Comparison of ENCODE assay signal across 9 mouse cellular contexts in the genomic region with DNA sequence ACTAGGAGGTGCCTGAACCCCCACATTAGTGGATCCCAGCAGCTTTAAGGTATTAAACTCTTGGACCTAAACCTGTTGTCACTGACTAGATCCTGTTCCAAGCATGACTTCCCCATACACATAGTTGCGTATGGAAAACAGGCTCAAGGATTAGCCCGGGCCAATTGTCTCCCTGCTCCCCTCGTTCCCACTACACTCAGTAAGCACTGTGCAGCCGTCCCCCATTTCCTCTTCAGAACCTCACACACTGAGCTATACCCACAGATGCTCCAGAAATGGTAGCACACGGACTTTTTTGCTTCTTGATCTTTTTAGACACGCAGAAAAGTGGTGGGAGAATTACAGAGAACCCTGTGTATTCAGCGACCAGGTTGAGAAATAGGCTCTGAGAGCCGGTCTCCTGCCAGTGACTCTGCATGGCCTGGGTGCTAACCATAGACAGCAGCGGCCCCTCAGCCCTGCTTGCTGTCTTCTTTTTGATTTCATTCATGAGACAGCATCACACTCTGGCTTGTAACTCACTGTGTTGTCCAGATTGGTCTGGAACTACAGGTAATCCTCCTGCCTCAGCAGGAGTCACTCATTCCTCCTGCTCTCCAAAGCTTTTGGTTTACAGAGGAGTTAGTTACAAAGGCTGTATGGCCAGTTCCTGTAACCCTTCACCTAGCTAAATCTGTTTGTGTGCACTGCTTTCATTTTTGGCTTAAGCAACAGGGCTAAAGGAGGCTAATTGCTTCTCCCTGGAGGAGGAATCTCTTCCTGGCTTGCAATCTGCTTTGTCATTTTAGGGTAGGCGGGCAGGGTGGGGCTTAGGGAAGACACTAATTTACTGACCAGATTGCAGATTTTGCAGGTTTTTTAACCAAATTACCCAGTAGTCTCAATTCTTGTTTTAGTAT. TPM values are rescaled to one million over a fixed set of nuclear protein-coding genes. Genes with fewer than 3 reads are reported as not detected.
A peak's percentile ranks its signal among the peaks of the same experiment; 100 is the strongest.
DNase-seq lines count a peak whose midpoint lies in the region; ATAC-seq lines count a peak whose summit lies in the region.
"Had no signal": no experiment of that assay in that cellular context is flagged by ENCODE, and none has a peak within 500 bp of the region (broad histone marks: within the 10 kb centered on the region; RNA-seq: fewer than 3 reads in every experiment).

No protein-coding gene starts in this region.

- H3K4me2 ChIP-seq in neural tube, embryonic 13.5 days = no peak overlapping the region
- no peak overlapping the region for H3K4me2 ChIP-seq in hindbrain, embryonic 16.5 days (ENCODE audit: low read length)

- intact Hi-C loops in heart, postnatal 36 days (cut with DNase I) = loop anchor here (2.0 kb wide), 1 partner anchor 38 kb away; no protein-coding TSS in a partner anchor

- no peak overlapping the region for H3K9ac ChIP-seq in neural tube, embryonic 13.5 days
- H3K9ac ChIP-seq in hindbrain, embryonic 16.5 days (ENCODE audit: low read depth, low read length) = no peak overlapping the region

- 81% methylated on average over 10 of the region's 10 CpGs for WGBS in neural tube, embryonic 13.5 days
- 80% methylated on average over 10 of the region's 10 CpGs for WGBS in hindbrain, embryonic 16.5 days

- DNase-seq in heart, adult 18-20 months = peak; percentile 72 to 87
- no peak for DNase-seq in heart, postnatal 36 days
- DNase-seq in neural tube, embryonic 10.5 days (ENCODE audit: extremely low spot score, low spot score) = no peak
- DNase-seq in thymus, postnatal 14 days = peak; percentile 60
- DNase-seq in embryo, embryonic 11 days = no peak
- no peak for DNase-seq in cerebellum, postnatal 10 days
- DNase-seq: kidney, postnatal 14 days had no signal

- H3K27ac ChIP-seq in neural tube, embryonic 13.5 days (replicated peaks) = 0 out of 2 replicates have a peak overlapping the region, but pooled peaks have one; percentile 18
- peak overlapping the region; percentile 31; the same call in 1 of the 2 replicates for H3K27ac ChIP-seq in hindbrain, embryonic 16.5 days (ENCODE audit: low read depth, low read length)

- H3K36me3 ChIP-seq in neural tube, embryonic 13.5 days = peaks cover 3% of the 10 kb centered on the region; the same call in 1 of the 2 replicates
- H3K36me3 ChIP-seq in hindbrain, embryonic 16.5 days (ENCODE audit: control insufficient read depth, insufficient read depth, low read length) = no peaks in the 10 kb centered on the region

- no peak overlapping the region for H3K4me3 ChIP-seq in neural tube, embryonic 13.5 days
- no peak overlapping the region for H3K4me3 ChIP-seq in hindbrain, embryonic 16.5 days (ENCODE audit: low read length)

- H3K27me3 ChIP-seq in neural tube, embryonic 13.5 days = no peaks in the 10 kb centered on the region
- no peaks in the 10 kb centered on the region for H3K27me3 ChIP-seq in hindbrain, embryonic 16.5 days (replicated peaks; ENCODE audit: control insufficient read depth, insufficient read depth, low read length)

- peaks cover 94% of the 10 kb centered on the region for H3K4me1 ChIP-seq in neural tube, embryonic 13.5 days (replicated peaks)
- peaks cover 85% of the 10 kb centered on the region for H3K4me1 ChIP-seq in hindbrain, embryonic 16.5 days (ENCODE audit: control insufficient read depth, insufficient read depth, low read depth, low read length)

- H3K9me3 ChIP-seq in neural tube, embryonic 13.5 days = no peaks in the 10 kb centered on the region
- H3K9me3 ChIP-seq in hindbrain, embryonic 16.5 days (ENCODE audit: control insufficient read depth, low read length) = no peaks in the 10 kb centered on the region

- no peak for ATAC-seq in neural tube, embryonic 13.5 days (ENCODE audit: low read depth)
- ATAC-seq in hindbrain, embryonic 16.5 days = no peak

RNA-seq across cellular contexts. Expression of a gene that starts 4.9 kb away (rescaled TPM):
- 1,000 to 10,000 TPM; 1,306 to 1,321 TPM for total RNA-seq in heart, adult 18-20 months (2021)
- 1,000 to 10,000 TPM; 1,163 to 1,211 TPM for total RNA-seq in heart, postnatal 36 days (2021)
- 136 and 140 TPM in 2 replicates for polyA plus RNA-seq in neural tube, embryonic 13.5 days (2015; fragmentation: Nextera tagmentation; extraction: Ambion mirVana)
- 218 and 239 TPM in 2 replicates for polyA plus RNA-seq in hindbrain, embryonic 16.5 days (2015; fragmentation: Nextera tagmentation; extraction: Ambion mirVana)

Comparison
In these comparisons a context has a peak if more than half of its experiments do, and no peak if none do; other contexts are left out.
1. DNase-seq: peak in heart, adult 18-20 months (2 of 2) and thymus, postnatal 14 days (single experiment); none in heart, postnatal 36 days (0 of 2), neural tube, embryonic 10.5 days (single experiment), embryo, embryonic 11 days (single experiment) and cerebellum, postnatal 10 days (0 of 2).